Mouse (Mus musculus) kidney, postnatal 36 days (tissue): ENCODE measurements around the gene Smyd1.
"Not testable (repeated sequence)": the region's sequence is repeated elsewhere in the genome, so short reads cannot be mapped to it uniquely, and the experiment has no call there.

Experiments
- DNase-seq, 2 experiments: peaks; one replicate each; pipeline ENCODE4 v3.0.0; 2021 to 2022; ENCODE audit warnings: mixed read lengths in 2 of 2

Smyd1 gene

DNA sequence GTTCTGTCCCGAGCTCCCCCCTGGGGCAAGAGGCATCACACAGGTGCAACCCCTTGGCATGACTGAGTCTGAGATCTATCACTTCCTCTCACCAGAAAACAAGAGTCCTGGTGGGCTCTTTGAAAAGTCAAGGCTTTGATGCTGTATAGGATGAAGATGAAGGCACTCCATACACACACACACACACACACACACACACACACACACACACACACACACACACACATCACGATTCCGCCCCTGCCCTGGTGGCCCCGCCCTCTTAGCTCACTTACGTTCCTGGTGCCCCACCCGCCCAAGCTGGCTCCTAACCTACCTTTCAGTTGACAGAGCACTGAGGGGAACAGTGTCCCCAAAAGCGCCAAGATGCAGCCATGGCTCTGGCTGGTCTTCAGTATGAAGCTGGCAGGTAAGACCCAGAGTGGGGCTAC is 473 bp upstream of the Smyd1 start, which contains the start of gene Cd8b1:
TSS of gene Cd8b1 (plus strand) at position 298 of the 431 bp plus-strand sequence.
- DNase-seq: no peak

DNA sequence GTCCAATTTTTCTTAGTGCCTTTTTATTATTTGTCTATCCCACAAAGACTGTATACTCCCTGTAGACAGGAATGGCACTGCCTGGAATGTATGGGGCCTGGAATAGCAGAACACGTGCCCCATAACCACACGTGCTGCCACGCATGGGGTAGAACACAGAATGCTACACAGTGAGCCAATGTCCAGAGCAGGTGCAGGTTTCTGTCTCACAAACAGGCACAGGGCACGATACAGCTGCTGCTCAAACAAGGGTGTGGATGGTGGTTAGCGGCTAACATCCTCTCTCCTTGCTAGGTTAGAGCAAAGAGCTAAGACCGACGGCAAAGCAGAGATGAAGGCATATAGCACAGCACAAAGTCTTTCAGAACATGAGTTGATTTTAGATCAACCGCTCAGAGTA is 14.5 kb downstream of the Smyd1 start:
- no peak for DNase-seq

- DNase-seq: no peak
Observed at GRCm38 (mm10) chr6:71302097-71302731, 19.8 kb downstream of the Smyd1 start.

GRCm38 (mm10) chr6:71298751-71299150 is 23.3 kb downstream of the Smyd1 start:
- peak; percentile 13 to 54 for DNase-seq

- no peak for DNase-seq
Observed at GRCm38 (mm10) chr6:71298051-71298450, 24.0 kb downstream of the Smyd1 start.

GRCm38 (mm10) chr6:71295303-71295702 is 26.7 kb downstream of the Smyd1 start:
- no peak for DNase-seq

DNA sequence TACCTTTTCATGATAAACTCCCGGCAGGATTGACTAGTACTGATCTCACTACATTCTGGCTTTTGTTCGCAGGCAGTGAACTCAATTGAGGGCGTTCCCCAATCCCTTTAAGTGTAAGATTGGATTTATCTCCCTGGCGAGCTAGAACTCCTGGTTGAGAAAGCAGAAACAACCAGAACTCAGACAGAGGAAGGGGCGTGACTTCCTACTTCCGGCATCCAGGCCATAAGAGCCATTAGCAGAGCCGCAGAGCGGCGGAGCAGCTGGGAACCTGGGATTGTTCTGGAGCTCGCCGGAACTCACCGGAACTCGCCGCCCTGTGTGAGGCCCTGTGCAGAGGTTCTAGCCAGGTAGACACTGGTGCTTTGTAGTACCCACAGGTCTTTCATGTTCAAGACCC is 28.5 kb downstream of the Smyd1 start:
- DNase-seq: no peak

GRCm38 (mm10) chr6:71279418-71279817 is 42.6 kb downstream of the Smyd1 start:
- no peak for DNase-seq

- no peak for DNase-seq
Observed at GRCm38 (mm10) chr6:71274621-71275020, 47.4 kb downstream of the Smyd1 start.

GRCm38 (mm10) chr6:71273715-71274114 is 48.3 kb downstream of the Smyd1 start:
- no peak for DNase-seq

GRCm38 (mm10) chr6:71272316-71272741 is 49.7 kb downstream of the Smyd1 start:
- peak in 1 of 2 experiments; percentile 25 for DNase-seq

DNA sequence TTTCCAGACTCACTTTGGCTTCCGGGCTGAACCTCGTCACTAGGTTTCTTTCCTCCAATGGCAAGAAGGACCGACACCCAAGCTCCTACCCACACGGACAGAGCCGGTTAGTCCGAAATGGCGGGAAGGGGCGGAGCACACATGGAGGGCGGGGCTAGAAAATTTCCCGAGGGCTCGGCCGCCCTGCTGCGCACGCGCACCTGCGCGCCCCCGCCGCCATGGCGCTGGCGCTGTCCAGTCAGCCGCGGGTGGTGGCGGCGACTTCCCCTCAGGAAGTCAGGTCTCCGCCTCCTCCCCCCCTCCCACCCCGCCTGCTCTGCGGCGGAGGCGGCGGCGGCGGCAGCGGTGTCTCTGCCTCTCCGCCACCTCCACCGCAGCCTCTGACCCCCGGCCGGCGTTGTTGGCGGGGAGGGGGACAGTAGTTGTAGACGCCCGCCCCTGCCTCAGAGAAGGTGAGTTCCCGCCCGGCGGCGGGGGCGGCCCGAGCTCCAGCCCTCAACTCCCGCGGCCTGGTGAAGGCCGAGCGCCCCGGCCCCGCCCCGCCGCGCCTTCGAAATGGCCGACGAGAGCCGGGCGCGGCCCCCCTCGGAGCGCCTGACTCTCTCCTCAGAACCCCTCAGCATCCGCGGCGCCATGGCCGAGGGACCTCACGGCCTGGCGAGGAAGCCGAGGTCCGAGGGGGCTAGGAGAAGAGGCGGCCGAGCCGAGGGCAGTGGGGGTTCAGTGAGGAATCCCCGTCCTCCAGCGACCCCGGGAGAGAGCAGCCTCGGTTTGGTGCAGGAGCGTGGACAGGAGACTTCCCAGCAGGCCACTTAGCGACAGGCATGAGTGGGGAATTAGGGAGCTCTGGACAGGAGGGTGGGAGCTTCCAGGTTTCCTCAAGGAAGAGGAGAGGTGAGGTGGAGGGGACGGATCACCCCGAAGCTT is 50.4 kb downstream of the Smyd1 start, which contains the start of gene Krcc1:
TSS of gene Krcc1 (plus strand) at position 289 of the 927 bp plus-strand sequence.
- DNase-seq: peak; percentile 97 to 99

GRCm38 (mm10) chr6:71271057-71271388 is 51.0 kb downstream of the Smyd1 start:
- no peak for DNase-seq

DNA sequence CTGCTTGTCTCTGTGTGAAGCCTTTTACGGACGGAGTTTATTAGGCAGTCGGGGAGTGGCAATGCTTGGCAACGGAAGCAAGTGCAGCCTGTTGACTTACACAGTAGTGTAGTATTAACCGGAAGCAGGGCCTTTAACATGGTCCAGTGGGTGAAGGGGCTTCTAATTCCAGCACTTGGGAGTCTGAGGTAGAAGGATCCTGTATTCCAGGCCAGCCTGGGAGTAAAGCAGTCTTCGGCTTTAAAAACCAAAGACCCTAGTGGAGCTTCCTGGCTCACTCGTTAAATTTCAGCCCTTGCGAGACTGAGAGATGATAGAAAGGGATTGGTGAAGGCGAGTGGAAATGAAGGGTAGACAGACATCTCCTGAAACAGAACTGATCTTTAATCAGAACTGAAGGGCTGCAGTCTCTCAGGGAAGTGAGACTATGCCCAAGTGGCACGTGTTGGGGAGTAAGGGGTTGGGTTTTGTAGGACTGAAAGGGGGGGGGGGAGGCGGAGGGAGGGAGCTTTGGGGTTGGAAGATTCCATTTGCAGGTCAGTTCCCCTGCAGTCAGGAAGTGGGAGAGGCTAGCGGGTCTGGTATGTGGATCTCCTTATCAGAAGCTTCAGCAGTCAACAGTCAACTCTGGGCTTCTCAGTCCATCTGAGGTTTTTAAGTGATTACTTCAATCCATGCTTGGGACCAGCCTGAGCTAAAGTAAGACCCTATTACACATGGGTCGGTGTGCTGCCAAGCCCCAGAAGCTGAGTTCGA is 51.6 kb downstream of the Smyd1 start:
- peak; percentile 62 to 74 for DNase-seq

GRCm38 (mm10) chr6:71269686-71270050 is 52.4 kb downstream of the Smyd1 start:
- DNase-seq: not testable (repeated sequence)

DNA sequence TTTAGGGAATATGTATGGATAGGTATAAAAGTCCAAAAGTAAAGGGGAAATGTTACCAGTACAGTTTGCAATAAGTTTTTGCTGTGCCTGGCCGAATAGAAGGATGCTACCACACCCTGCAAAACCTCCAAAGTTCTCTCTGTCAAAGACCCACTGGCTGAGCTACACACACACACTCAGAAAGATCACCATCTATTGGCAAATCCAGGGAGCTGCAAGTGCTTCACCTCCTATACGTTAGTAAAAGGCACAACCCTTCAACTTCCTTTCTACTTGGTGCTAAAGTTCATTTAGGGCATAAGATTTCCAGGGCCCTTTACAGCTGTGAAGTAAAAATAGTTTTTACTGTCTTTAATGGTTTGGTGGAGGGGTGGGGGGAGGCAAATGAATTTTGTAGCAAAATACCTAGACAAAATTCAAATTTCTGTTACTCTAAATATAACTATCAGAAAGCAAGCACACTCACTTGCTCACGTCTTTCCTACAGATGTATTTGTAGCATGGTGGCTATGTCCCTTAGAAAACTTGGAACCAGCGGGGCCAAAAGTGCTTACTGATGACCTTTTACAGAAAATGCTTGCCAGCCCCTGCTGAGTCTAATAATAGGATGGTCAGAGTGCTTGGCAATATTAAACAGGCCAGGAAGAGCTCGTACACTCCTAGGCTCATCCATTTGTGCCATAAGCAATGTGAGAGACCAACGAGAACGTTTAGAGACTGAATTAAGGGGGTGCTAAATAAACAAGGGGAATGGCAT is 52.9 kb downstream of the Smyd1 start:
- DNase-seq: peak; percentile 26 to 38

GRCm38 (mm10) chr6:71267603-71268002 is 54.4 kb downstream of the Smyd1 start:
- not testable (repeated sequence) for DNase-seq

DNA sequence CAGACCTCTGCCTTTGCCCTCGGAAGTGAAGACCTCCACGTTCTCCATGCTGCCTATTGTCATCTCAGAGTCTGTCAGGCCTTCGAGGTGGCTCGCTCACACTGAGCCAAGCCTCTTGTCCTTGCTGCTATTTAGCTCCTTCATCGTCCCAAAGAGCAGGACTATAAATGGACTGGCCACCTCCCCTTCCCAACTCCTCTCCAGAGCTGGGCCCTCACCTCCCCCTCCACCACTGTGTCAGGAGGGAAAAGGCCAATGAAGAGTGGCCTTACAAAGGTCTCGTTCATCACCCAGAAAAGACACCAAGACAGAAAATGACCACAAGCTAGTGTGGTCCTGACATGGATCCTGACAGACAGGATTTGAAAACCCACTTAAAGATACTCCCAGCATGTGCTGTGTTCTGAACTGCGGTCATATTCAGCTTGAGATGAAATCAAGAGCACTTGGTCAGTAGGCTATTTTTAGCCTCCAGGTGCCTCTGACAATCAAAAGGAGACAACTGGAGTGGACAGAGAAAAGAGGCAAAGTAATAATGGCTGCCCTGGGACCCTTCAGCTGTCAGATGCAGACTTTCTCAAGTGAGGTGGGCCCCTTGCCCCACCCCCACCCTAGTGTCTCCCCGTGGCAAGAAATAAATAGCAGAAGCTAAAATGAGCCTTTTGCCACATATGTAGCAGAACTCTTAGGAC is 59.7 kb downstream of the Smyd1 start:
- no peak for DNase-seq

GRCm38 (mm10) chr6:71261060-71261459 is 61.0 kb downstream of the Smyd1 start:
- no peak for DNase-seq

- no peak for DNase-seq
Observed at GRCm38 (mm10) chr6:71260051-71260640, 61.9 kb downstream of the Smyd1 start.

DNA sequence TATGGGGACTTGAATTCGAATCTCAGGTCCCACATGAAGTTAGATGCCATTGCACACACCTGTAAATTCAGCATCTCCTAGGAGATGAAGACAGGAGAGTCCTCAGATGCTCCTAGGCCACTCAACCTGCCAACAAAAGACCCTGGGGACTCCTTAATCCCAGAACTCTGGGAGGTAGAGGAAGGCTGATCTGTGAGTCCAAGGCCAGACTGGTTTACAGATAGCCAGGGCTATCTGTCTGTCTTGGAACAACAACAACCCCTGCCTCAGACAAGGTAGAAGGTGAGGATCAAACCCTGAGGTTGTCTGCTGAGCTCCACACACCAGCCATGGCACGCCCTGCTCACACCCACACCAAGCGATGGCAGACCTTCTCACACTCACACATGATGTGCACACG is 62.9 kb downstream of the Smyd1 start:
- DNase-seq: no peak
